Mouse (Mus musculus): ENCODE measurements around the gene Zfp446.

GRCm38 (mm10) chr7:13031983-13032382 is 54.3 kb downstream of the Zfp446 start:
- TF ChIP-seq CTCF (IDR thresholded peaks at IDR 0.05; ENCODE audit: extremely low read depth, insufficient read depth, insufficient read length, insufficient replicate concordance): no peak
- TF ChIP-seq POLR2A (IDR thresholded peaks at IDR 0.05; ENCODE audit: low read depth, low read length): no peak

All from spleen, adult 2 months (tissue).